Mouse (Mus musculus): Measurements from ENCODE around the gene Gm7879.
"Not testable (repeated sequence)": the region's sequence is repeated elsewhere in the genome, so short reads cannot be mapped to it uniquely, and the experiment has no call there.

The Gm7879 gene

GRCm38 (mm10) chr5:43912844-43913243, at the start of gene Gm7879:
Gene Gm7879 (plus strand): TSS chr5:43913144.
- not testable (repeated sequence) for DNase-seq

- DNase-seq = no peak
These were observed 49.3 kb upstream of the Gm7879 start for GRCm38 (mm10) chr5:43863642-43864041.

- DNase-seq = no peak
These were observed 47.6 kb upstream of the Gm7879 start for GRCm38 (mm10) chr5:43865316-43865715.

- DNase-seq = no peak
These were observed 44.7 kb upstream of the Gm7879 start, which contains the start of gene Cd38 for GRCm38 (mm10) chr5:43868253-43868652. Gene Cd38 (plus strand): TSS chr5:43868553.

- DNase-seq = peak; percentile 15
These were observed 44.0 kb upstream of the Gm7879 start for GRCm38 (mm10) chr5:43868711-43869600.

GRCm38 (mm10) chr5:43871845-43872244, 41.1 kb upstream of the Gm7879 start:
- no peak for DNase-seq

GRCm38 (mm10) chr5:43872652-43873051, 40.3 kb upstream of the Gm7879 start:
- no peak for DNase-seq

- no peak for DNase-seq
These were observed 30.9 kb upstream of the Gm7879 start for GRCm38 (mm10) chr5:43882034-43882433.

- no peak for DNase-seq
These were observed 27.7 kb upstream of the Gm7879 start for GRCm38 (mm10) chr5:43885060-43885820.

GRCm38 (mm10) chr5:43892386-43892785, 20.6 kb upstream of the Gm7879 start:
- peak; percentile 17 for DNase-seq

- DNase-seq = peak; percentile 14
These were observed 18.8 kb upstream of the Gm7879 start for GRCm38 (mm10) chr5:43894113-43894512.

- DNase-seq = no peak
These were observed 17.0 kb upstream of the Gm7879 start for GRCm38 (mm10) chr5:43895931-43896330.

- DNase-seq = no peak
These were observed 8.3 kb upstream of the Gm7879 start for GRCm38 (mm10) chr5:43904685-43905084.

- no peak for DNase-seq
These were observed 3.7 kb upstream of the Gm7879 start for GRCm38 (mm10) chr5:43909213-43909612.

- DNase-seq = no peak
These were observed 2.9 kb upstream of the Gm7879 start for GRCm38 (mm10) chr5:43910006-43910405.

- DNase-seq = no peak
These were observed 2.4 kb downstream of the Gm7879 start for GRCm38 (mm10) chr5:43915261-43915886.

GRCm38 (mm10) chr5:43921877-43922276, 8.9 kb downstream of the Gm7879 start:
- no peak for DNase-seq

GRCm38 (mm10) chr5:43923933-43924332, 11.0 kb downstream of the Gm7879 start:
- peak; percentile 22 for DNase-seq

- no peak for DNase-seq
These were observed 14.8 kb downstream of the Gm7879 start for GRCm38 (mm10) chr5:43927729-43928128.

- no peak for DNase-seq
These were observed 20.3 kb downstream of the Gm7879 start for GRCm38 (mm10) chr5:43933269-43933668.

GRCm38 (mm10) chr5:43947330-43947977, 34.5 kb downstream of the Gm7879 start:
- no peak for DNase-seq

GRCm38 (mm10) chr5:43948111-43948743, 35.3 kb downstream of the Gm7879 start:
- no peak for DNase-seq

Measured in layer of hippocampus, adult 9-11 months (tissue).